Mouse (Mus musculus): ENCODE data around the gene Ttll5.

Gene Ttll5

GRCm38 (mm10) chr12:86017360-86017759 lies 192.9 kb downstream of the Ttll5 start:
- DNase-seq: no peak

- DNase-seq: no peak
These were observed 197.1 kb downstream of the Ttll5 start for GRCm38 (mm10) chr12:86021583-86021982.

GRCm38 (mm10) chr12:86022282-86022984 lies 198.0 kb downstream of the Ttll5 start:
- DNase-seq: no peak

- no peak for DNase-seq
These were observed 198.8 kb downstream of the Ttll5 start for GRCm38 (mm10) chr12:86023081-86023871.

- DNase-seq: peak; percentile 35
These were observed 200.0 kb downstream of the Ttll5 start for GRCm38 (mm10) chr12:86024426-86024825.

- DNase-seq: peak; percentile 88
These were observed 201.0 kb downstream of the Ttll5 start for GRCm38 (mm10) chr12:86025480-86025879.

GRCm38 (mm10) chr12:86027000-86027399 lies 202.5 kb downstream of the Ttll5 start:
- DNase-seq: peak; percentile 51

GRCm38 (mm10) chr12:86027747-86028146 lies 203.3 kb downstream of the Ttll5 start:
- DNase-seq: no peak

GRCm38 (mm10) chr12:86030932-86031331 lies 206.5 kb downstream of the Ttll5 start:
- DNase-seq: no peak

GRCm38 (mm10) chr12:86035586-86035985 lies 211.1 kb downstream of the Ttll5 start:
- no peak for DNase-seq

- DNase-seq: no peak
These were observed 212.1 kb downstream of the Ttll5 start for GRCm38 (mm10) chr12:86036368-86037166.

GRCm38 (mm10) chr12:86037235-86037921 lies 212.9 kb downstream of the Ttll5 start:
- DNase-seq: no peak

GRCm38 (mm10) chr12:86039078-86039477 lies 214.6 kb downstream of the Ttll5 start:
- DNase-seq: no peak

GRCm38 (mm10) chr12:86039751-86040150 lies 215.3 kb downstream of the Ttll5 start:
- no peak for DNase-seq

GRCm38 (mm10) chr12:86046141-86046540 lies 221.7 kb downstream of the Ttll5 start:
- DNase-seq: no peak

GRCm38 (mm10) chr12:86046776-86047175 lies 222.3 kb downstream of the Ttll5 start:
- DNase-seq: no peak

- no peak for DNase-seq
These were observed 222.9 kb downstream of the Ttll5 start for GRCm38 (mm10) chr12:86047376-86047775.

GRCm38 (mm10) chr12:86049813-86050212 lies 225.4 kb downstream of the Ttll5 start:
- no peak for DNase-seq

- no peak for DNase-seq
These were observed 227.0 kb downstream of the Ttll5 start for GRCm38 (mm10) chr12:86051477-86051876.

GRCm38 (mm10) chr12:86055306-86055705 lies 230.8 kb downstream of the Ttll5 start:
- no peak for DNase-seq

- DNase-seq: no peak
These were observed 232.5 kb downstream of the Ttll5 start for GRCm38 (mm10) chr12:86056976-86057375.

GRCm38 (mm10) chr12:86057516-86057915 lies 233.1 kb downstream of the Ttll5 start:
- DNase-seq: no peak

- no peak for DNase-seq
These were observed 234.9 kb downstream of the Ttll5 start for GRCm38 (mm10) chr12:86059341-86059740.
